Mouse (Mus musculus) MEL (cell line): ENCODE results near the gene Mrgprb8. TPM values are rescaled to one million over a fixed set of nuclear protein-coding genes. Genes with fewer than 3 reads are reported as not detected.
"Not testable (repeated sequence)": the region's sequence is repeated elsewhere in the genome, so short reads cannot be mapped to it uniquely, and the experiment has no call there.

ENCODE experiments used
- DNase-seq: peaks from one replicate; pipeline ENCODE4 v3.0.0; 2011; ENCODE audit warnings: low read depth, low spot score
- H3K27ac ChIP-seq: 2 replicates; pipeline ENCODE4 v1.5.1; 2012; ENCODE audit warnings: low read depth, mild to moderate bottlenecking, control low read depth, low read length, moderate library complexity; ENCODE audit not compliant: control insufficient read depth
- H3K27me3 ChIP-seq, 2 experiments: fragments of 150-350 bp in 1 of 2; sonication (generic) in 1 of 2; 2 replicates each; pipeline ENCODE4 v1.6.1; 2012; ENCODE audit warnings: low read length in 2 of 2, mild to moderate bottlenecking in 2 of 2, improper control_type of control experiment in 1 of 2, moderate library complexity in 1 of 2; ENCODE audit not compliant: insufficient read depth in 2 of 2, control insufficient read depth in 1 of 2
- H3K36me3 ChIP-seq, 2 experiments: 2 replicates each; pipeline ENCODE4 v1.6.1; 2012 to 2014; ENCODE audit warnings: low read length in 2 of 2, improper control_type of control experiment in 1 of 2, inconsistent platforms in 1 of 2, mild to moderate bottlenecking in 1 of 2; ENCODE audit not compliant: insufficient read depth in 2 of 2, control insufficient read depth in 1 of 2
- H3K4me1 ChIP-seq, 2 experiments: fragments of 150-350 bp in 1 of 2; sonication (generic) in 1 of 2; 2 replicates each; pipeline ENCODE4 v1.6.1; 2012; ENCODE audit warnings: low read length in 2 of 2, improper control_type of control experiment in 1 of 2, mild to moderate bottlenecking in 1 of 2; ENCODE audit not compliant: insufficient read depth in 2 of 2, control insufficient read depth in 1 of 2
- H3K4me3 ChIP-seq, 2 experiments: fragments of 150-350 bp in 1 of 2; sonication (generic) in 1 of 2; 2 replicates each; pipeline ENCODE4 v1.5.1; 2012; ENCODE audit warnings: low read depth in 2 of 2, low read length in 2 of 2, mild to moderate bottlenecking in 2 of 2, moderate library complexity in 2 of 2, control low read depth in 1 of 2, improper control_type of control experiment in 1 of 2; ENCODE audit not compliant: control insufficient read depth in 1 of 2, insufficient read depth in 1 of 2
- H3K79me2 ChIP-seq: 2 replicates; pipeline ENCODE4 v1.6.1; 2012; ENCODE audit warnings: mild to moderate bottlenecking, low read length, moderate library complexity; ENCODE audit not compliant: control insufficient read depth, poor library complexity, insufficient read depth
- H3K9ac ChIP-seq: 2 replicates; pipeline ENCODE4 v1.6.1; 2012; ENCODE audit warnings: low read depth, mild to moderate bottlenecking, control low read depth, low read length, moderate library complexity; ENCODE audit not compliant: control insufficient read depth, poor library complexity, severe bottlenecking
- H3K9me3 ChIP-seq: fragments of 150-350 bp; sonication (generic); replicated peaks from 2 replicates; pipeline ENCODE4 v1.6.1; 2012; ENCODE audit warnings: mild to moderate bottlenecking, low read length, improper control_type of control experiment, moderate library complexity; ENCODE audit not compliant: insufficient read depth
- BHLHE40 ChIP-seq: IDR thresholded peaks from 2 replicates; pipeline ENCODE4 v1.6.1; 2012; ENCODE audit warnings: low read depth, mild to moderate bottlenecking, inconsistent platforms, low read length, improper control_type of control experiment, borderline replicate concordance
- CHD1 ChIP-seq: IDR thresholded peaks from 2 replicates; pipeline ENCODE4 v1.6.1; 2012; ENCODE audit warnings: low read depth, mild to moderate bottlenecking, inconsistent platforms, low read length, improper control_type of control experiment
- HCFC1 ChIP-seq: IDR thresholded peaks from 2 replicates; pipeline ENCODE4 v1.6.1; 2012; ENCODE audit warnings: low read depth, mild to moderate bottlenecking, inconsistent platforms, low read length, improper control_type of control experiment, moderate library complexity
- MAFK ChIP-seq: IDR thresholded peaks from 2 replicates; pipeline ENCODE4 v1.6.1; 2011; ENCODE audit warnings: low read depth, mild to moderate bottlenecking, low read length, improper control_type of control experiment, borderline replicate concordance
- MXI1 ChIP-seq: IDR thresholded peaks from 2 replicates; pipeline ENCODE4 v1.6.1; 2011; ENCODE audit warnings: mild to moderate bottlenecking, low read depth, low read length, improper control_type of control experiment
- POLR2AphosphoS5 ChIP-seq: IDR thresholded peaks from 2 replicates; pipeline ENCODE4 v1.6.1; 2012; ENCODE audit warnings: low read depth, borderline replicate concordance, mild to moderate bottlenecking, inconsistent platforms, low read length, moderate library complexity, mixed read lengths
- RCOR1 ChIP-seq: IDR thresholded peaks from 2 replicates; pipeline ENCODE4 v1.6.1; 2012; ENCODE audit warnings: low read depth, mild to moderate bottlenecking, inconsistent platforms, low read length, improper control_type of control experiment
- SIN3A ChIP-seq: IDR thresholded peaks from 2 replicates; pipeline ENCODE4 v1.6.1; 2012; ENCODE audit warnings: low read length, improper control_type of control experiment, inconsistent platforms
- SMC3 ChIP-seq: IDR thresholded peaks from 2 replicates; pipeline ENCODE4 v1.6.1; 2011; ENCODE audit warnings: low read depth, low read length, improper control_type of control experiment
- TCF12 ChIP-seq: IDR thresholded peaks from 2 replicates; pipeline ENCODE4 v1.6.1; 2014; ENCODE audit warnings: low read depth, mild to moderate bottlenecking, inconsistent platforms, low read length, improper control_type of control experiment, moderate library complexity
- USF2 ChIP-seq, 2 experiments: IDR thresholded peaks; 2 replicates each; pipeline ENCODE4 v1.6.1; 2011 to 2012; ENCODE audit warnings: improper control_type of control experiment in 2 of 2, low read length in 2 of 2, borderline replicate concordance in 1 of 2, inconsistent platforms in 1 of 2, low read depth in 1 of 2, mild to moderate bottlenecking in 1 of 2; ENCODE audit not compliant: insufficient read depth in 1 of 2
- ZKSCAN1 ChIP-seq: IDR thresholded peaks from 2 replicates; pipeline ENCODE4 v1.6.1; 2012; ENCODE audit warnings: low read depth, mild to moderate bottlenecking, inconsistent platforms, low read length, improper control_type of control experiment, moderate library complexity
- polyA plus RNA-seq, 2 experiments: library from polyadenylated mRNA; stranded (reverse) in 1 of 2; unstranded in 1 of 2; fragments of >175 nt in 1 of 2; fragments of >200 nt in 1 of 2; gene quantifications; 2 replicates each; pipeline versions ENCODE4 v1.2.1 to v1.2.4; 2012; ENCODE audit warnings: low replicate concordance in 2 of 2, low read depth in 1 of 2; ENCODE audit not compliant: insufficient read length in 2 of 2, insufficient read depth in 1 of 2, missing spikeins in 1 of 2
- total RNA-seq: library from RNA; depleted of rRNA; stranded (reverse); fragments of 300-350 nt; gene quantifications from 2 replicates; pipeline ENCODE4 v1.2.3, GENCODE M21; 2012; rRNA removed

The Mrgprb8 gene
- total RNA-seq = not detected in 2 replicates
- not detected for polyA plus RNA-seq

DNA sequence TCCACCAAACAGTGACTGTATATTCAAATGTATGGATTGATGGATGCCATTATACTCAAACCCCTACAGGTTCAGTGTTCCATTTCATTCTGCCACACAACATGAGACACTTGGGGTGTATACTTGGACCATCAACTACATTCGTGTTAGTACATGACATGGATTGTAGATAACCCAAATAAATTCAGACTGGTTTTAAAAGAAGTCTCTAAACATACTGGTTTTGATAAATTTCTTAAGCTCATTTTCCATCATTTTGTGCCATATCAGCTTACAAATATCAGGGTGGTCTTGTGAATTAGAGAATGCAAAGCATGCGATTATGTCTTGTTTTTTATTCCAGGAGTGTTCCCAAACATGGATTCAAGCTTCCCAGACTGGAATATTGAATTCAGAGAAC lies at the start of gene Mrgprb8:
TSS of gene Mrgprb8 (plus strand) at position 301 of the 400 bp plus-strand sequence.
- no peaks in the 10 kb centered on the region for H3K79me2 ChIP-seq
- no peaks in the 10 kb centered on the region for H3K9me3 ChIP-seq
- H3K27ac ChIP-seq = no peak within 1 kb of the TSS
- no peaks in the 10 kb centered on the region for H3K4me1 ChIP-seq
- no peak for DNase-seq
- TF ChIP-seq POLR2AphosphoS5 (no peak), USF2 (IDR thresholded peaks at IDR 0.05; ENCODE audit: borderline replicate concordance in 1 of 2, insufficient read depth in 1 of 2, low read depth in 1 of 2, low read length in 2 of 2) (no peak), SIN3A (no peak), MAFK (no peak), SMC3 (no peak), MXI1 (no peak), HCFC1 (no peak), CHD1 (no peak)
- no peak within 1 kb of the TSS for H3K4me3 ChIP-seq
- no peaks in the 10 kb centered on the region for H3K36me3 ChIP-seq
- no peaks in the 10 kb centered on the region for H3K27me3 ChIP-seq
- no peak within 1 kb of the TSS for H3K9ac ChIP-seq

DNA sequence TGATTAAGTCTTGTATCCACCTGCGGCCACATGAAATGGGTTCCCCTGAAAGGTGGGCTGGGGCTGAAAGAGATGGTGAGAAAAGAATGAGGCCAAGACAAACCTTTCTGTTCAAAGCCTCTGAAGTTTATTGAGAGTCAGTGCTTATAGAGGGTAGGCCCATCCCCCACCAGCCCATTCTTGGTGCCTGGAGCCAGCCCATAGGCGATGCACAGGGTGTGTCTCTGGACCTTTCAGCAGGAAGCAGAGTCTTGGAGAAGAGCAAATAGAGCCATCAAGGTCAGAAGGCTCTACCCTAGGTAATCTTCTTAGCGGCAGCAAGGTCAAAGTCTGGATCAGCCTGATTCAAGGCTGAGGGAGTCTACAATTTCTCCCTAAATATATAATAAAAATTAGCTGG lies 47.6 kb downstream of the Mrgprb8 start:
- H3K9ac ChIP-seq = not testable (repeated sequence)

DNA sequence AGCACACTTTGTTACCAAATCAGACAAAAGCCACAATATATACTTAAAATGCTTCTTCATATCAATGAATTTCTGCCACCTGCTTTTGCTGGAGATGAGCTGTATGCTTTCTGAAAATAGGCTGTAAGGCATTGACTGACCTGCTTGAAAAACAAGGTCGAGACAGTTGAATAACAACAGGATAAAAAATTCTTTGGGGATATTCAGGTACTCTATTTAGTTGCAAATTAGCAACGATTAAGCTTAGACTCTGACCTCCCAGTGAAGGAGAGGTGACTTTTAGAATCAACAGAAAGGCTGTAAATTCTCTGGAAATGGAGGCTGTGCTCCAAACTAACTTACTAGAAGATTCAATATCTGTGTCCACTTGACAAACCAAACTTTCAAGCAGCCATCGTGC lies 48.3 kb downstream of the Mrgprb8 start:
- no peak overlapping the region for H3K9ac ChIP-seq
- H3K79me2 ChIP-seq = no peaks in the 10 kb centered on the region
- no peaks in the 10 kb centered on the region for H3K27me3 ChIP-seq
- no peaks in the 10 kb centered on the region for H3K9me3 ChIP-seq
- H3K27ac ChIP-seq = no peak overlapping the region
- TF ChIP-seq ZKSCAN1 (no peak), RCOR1 (no peak), BHLHE40 (no peak), TCF12 (no peak), MXI1 (no peak)
- no peaks in the 10 kb centered on the region for H3K36me3 ChIP-seq
- H3K4me1 ChIP-seq = no peaks in the 10 kb centered on the region
- DNase-seq = no peak
- no peak overlapping the region for H3K4me3 ChIP-seq

More for the DNA sequence above, 47.6 kb downstream of the Mrgprb8 start:
- H3K79me2 ChIP-seq, H3K27me3 ChIP-seq, H3K4me3 ChIP-seq, H3K27ac ChIP-seq, H3K4me1 ChIP-seq, H3K36me3 ChIP-seq, H3K9me3 ChIP-seq, DNase-seq: not testable (repeated sequence)

Other genes starting within 250 kb of the Mrgprb8 start
- gene Mrgprb5, start 219.5 kb upstream of the Mrgprb8 start, total RNA-seq = not detected in 2 replicates
- not detected for gene Mrgprb5, start 219.5 kb upstream of the Mrgprb8 start, polyA plus RNA-seq
- not detected in 2 replicates for gene Mrgprb4, start 189.2 kb upstream of the Mrgprb8 start, total RNA-seq
- gene Mrgprb4, start 189.2 kb upstream of the Mrgprb8 start, polyA plus RNA-seq = not detected
- gene Mrgprb1, start 67.8 kb downstream of the Mrgprb8 start, total RNA-seq = not detected in 2 replicates
- not detected for gene Mrgprb1, start 67.8 kb downstream of the Mrgprb8 start, polyA plus RNA-seq
- not detected in 2 replicates for gene Mrgprx2, start 110.8 kb downstream of the Mrgprb8 start, total RNA-seq
- not detected for gene Mrgprx2, start 110.8 kb downstream of the Mrgprb8 start, polyA plus RNA-seq
- not detected in 2 replicates for gene Mrgprb2, start 169.6 kb downstream of the Mrgprb8 start, total RNA-seq
- gene Mrgprb2, start 169.6 kb downstream of the Mrgprb8 start, polyA plus RNA-seq = not detected